Mouse (Mus musculus) liver, adult 2 months (tissue): Measurements from ENCODE around the gene Creb3l1.

Experiments used
- CTCF ChIP-seq: fragments of 200-500 bp; IDR thresholded peaks from 2 replicates; pipeline ENCODE4 v1.5.1; 2011; ENCODE audit warnings: low read depth, low read length, control low read depth
- POLR2A ChIP-seq: fragments of 200-500 bp; IDR thresholded peaks from 2 replicates; pipeline ENCODE4 v1.6.1; 2011; ENCODE audit warnings: low read length, control low read depth; ENCODE audit not compliant: insufficient read depth; ENCODE audit errors: extremely low read depth

GRCm38 (mm10) chr2:91962864-91963401, 61.4 kb downstream of the Creb3l1 start:
- TF ChIP-seq POLR2A (no peak), CTCF (no peak)
